Mouse (Mus musculus): Measurements from ENCODE around the gene Ccnb1ip1. TPM values are rescaled to one million over a fixed set of nuclear protein-coding genes. Genes with fewer than 3 reads are reported as not detected.

The Ccnb1ip1 gene
- total RNA-seq, 1 experiment from 2014 or later: not detected

- ATAC-seq (replicated peaks; ENCODE audit: insufficient number of reproducible peaks, low FRiP score, low TSS enrichment, poor library complexity, severe bottlenecking): no peak
Measured at GRCm38 (mm10) chr14:50788157-50788556, 19.4 kb downstream of the Ccnb1ip1 start.

- ATAC-seq (replicated peaks; ENCODE audit: insufficient number of reproducible peaks, low FRiP score, low TSS enrichment, poor library complexity, severe bottlenecking): peak; percentile 98
Measured at GRCm38 (mm10) chr14:50785251-50785637, 22.3 kb downstream of the Ccnb1ip1 start, which contains the start of gene Ttc5. TSS of gene Ttc5 (minus strand) at chr14:50785519.

DNA sequence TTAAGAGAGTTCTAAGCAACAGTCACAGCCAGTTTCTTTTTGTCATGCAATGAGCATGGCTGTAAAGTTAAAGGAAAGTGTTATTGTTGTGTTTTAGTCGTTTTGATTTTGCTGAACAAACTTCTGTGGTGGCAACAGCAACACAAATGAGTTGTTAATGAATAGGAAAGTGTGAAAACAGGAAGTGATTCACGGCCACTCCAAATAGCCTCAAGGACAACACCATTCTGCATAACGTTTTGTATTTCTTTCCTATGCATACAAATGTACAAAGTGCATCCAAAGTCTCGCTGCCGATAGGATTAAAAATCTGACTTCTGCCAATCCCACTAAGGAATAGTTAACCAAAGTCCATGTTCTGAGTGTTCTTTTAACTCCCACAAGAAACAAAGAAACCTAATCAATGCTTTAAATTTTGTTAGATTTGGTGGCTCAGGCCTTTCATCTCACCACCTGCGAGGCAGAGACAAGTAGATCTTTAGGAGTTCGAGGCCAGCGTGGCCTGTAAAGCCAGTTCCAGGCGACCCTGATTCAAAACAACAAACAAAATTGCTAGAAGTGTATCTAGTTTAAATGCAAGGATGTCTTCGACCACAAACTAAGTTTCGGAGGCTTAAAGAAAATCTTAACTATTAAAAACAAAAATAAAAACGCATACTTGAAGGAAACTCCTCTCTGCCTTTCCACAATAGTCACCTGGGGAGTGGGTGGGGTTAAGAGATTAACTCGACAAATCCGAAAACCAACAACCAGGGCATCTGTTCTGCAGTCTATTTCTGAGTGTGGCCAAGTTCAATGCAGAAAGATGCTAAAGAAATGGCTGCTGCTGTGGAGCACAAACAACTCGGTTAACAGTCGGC lies 22.9 kb downstream of the Ccnb1ip1 start:
- ATAC-seq (replicated peaks; ENCODE audit: insufficient number of reproducible peaks, low FRiP score, low TSS enrichment, poor library complexity, severe bottlenecking): no peak

DNA sequence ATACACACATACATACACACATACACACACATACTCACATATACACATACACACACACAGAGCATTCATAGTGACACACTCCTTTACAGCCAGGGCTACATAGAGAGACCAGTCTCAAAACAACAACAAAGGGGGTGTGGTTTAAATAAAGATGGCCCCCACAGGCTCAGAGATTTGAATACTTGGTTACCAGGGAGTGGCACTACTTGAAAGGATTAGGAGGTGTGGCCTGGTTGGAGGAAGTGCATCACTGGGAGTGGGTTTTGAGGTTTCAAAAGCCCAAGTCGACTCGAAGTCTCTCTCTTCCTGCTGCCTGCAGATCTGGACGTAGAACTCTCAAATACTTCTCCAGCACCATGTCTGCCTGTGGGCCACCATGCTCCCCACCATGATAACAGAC lies 25.4 kb downstream of the Ccnb1ip1 start:
- ATAC-seq (replicated peaks; ENCODE audit: insufficient number of reproducible peaks, low FRiP score, low TSS enrichment, poor library complexity, severe bottlenecking): no peak

DNA sequence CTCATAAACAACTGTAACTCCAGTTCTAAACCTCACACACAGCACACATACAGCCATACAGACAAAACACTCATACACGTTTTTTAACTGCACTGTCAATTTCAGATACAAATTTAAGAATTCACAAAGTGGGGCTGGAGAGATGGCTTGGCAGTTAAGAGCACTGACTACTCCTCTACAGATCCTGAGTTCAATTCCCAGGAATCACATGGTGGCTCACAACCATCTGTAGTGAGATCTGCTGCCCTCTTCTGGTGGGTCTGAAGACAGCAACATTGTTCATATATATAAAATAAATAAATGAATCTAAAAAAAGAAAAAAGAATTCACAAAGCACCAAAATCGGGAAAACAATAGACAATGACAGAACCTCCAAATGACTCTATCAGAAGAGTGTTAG lies 36.2 kb downstream of the Ccnb1ip1 start:
- no peak for ATAC-seq (replicated peaks; ENCODE audit: insufficient number of reproducible peaks, low FRiP score, low TSS enrichment, poor library complexity, severe bottlenecking)

- ATAC-seq (replicated peaks; ENCODE audit: insufficient number of reproducible peaks, low FRiP score, low TSS enrichment, poor library complexity, severe bottlenecking): no peak
Measured at GRCm38 (mm10) chr14:50765736-50766135, 41.8 kb downstream of the Ccnb1ip1 start.

GRCm38 (mm10) chr14:50758416-50759085 lies 49.0 kb downstream of the Ccnb1ip1 start:
- no peak for ATAC-seq (replicated peaks; ENCODE audit: insufficient number of reproducible peaks, low FRiP score, low TSS enrichment, poor library complexity, severe bottlenecking)

DNA sequence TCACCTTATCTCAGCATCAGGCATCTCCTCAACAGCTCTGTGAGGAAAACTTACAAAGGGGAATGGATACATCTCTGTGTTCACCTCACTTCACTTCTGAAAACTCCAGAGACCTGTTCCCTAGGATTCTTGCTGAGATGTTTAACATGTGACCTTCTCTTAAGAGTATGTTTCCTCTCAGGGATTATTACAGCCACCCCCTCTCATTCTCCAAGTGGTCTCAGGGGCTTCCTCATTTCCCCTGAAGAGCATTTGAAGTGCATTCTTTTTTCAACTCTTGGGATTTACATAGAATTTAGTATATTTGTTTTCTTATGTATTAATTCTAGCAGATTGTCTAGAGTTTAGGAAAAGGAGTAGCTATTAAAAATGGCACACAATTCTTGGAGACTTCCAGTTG lies 62.5 kb downstream of the Ccnb1ip1 start, which contains the start of gene Olfr749:
Gene Olfr749 (minus strand): TSS at position 101 of the 400 bp plus-strand sequence.
- ATAC-seq (replicated peaks; ENCODE audit: insufficient number of reproducible peaks, low FRiP score, low TSS enrichment, poor library complexity, severe bottlenecking): no peak

DNA sequence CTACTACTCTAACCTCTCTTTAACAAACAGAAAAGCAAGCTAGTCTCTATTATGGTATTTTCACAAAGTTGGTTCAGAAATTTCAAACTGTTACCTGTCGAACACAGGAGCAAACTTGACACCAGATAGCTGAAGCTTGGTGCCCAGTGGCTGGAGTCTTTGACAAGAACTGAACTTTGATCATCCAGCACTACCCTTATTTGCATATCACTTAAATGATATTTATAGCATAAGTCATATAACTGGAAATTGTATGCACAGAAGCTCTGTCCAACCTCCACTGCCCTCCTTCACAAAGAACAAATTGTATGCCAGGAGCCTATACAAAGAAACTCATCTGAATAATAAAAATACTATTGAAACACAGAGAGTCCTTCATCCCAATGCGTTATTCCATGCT lies 65.9 kb downstream of the Ccnb1ip1 start:
- no peak for ATAC-seq (replicated peaks; ENCODE audit: insufficient number of reproducible peaks, low FRiP score, low TSS enrichment, poor library complexity, severe bottlenecking)

GRCm38 (mm10) chr14:50740334-50740733 lies 67.2 kb downstream of the Ccnb1ip1 start:
- no peak for ATAC-seq (replicated peaks; ENCODE audit: insufficient number of reproducible peaks, low FRiP score, low TSS enrichment, poor library complexity, severe bottlenecking)

Other genes with a start within 250 kb of the Ccnb1ip1 start
- gene Olfr744, start 192.9 kb downstream of the Ccnb1ip1 start, total RNA-seq (2017): not detected in 3 replicates
- gene Olfr745, start 168.3 kb downstream of the Ccnb1ip1 start, total RNA-seq (2017): not detected in 3 replicates
- not detected in 3 replicates for gene Olfr746, start 160.6 kb downstream of the Ccnb1ip1 start, total RNA-seq (2017)
- gene Olfr747, start 114.5 kb downstream of the Ccnb1ip1 start, total RNA-seq (2017): not detected in 3 replicates
- gene Olfr748, start 100.4 kb downstream of the Ccnb1ip1 start, total RNA-seq (2017): not detected in 3 replicates
- not detected in 3 replicates for gene Olfr749, start 62.6 kb downstream of the Ccnb1ip1 start, total RNA-seq (2017)
- 55.8 to 70.2 TPM (median 65.8 TPM) in 3 replicates for gene Ttc5, start 22.2 kb downstream of the Ccnb1ip1 start, total RNA-seq (2017)
- 85.4 to 96.9 TPM (median 86.6 TPM) in 3 replicates for gene Parp2, start 109 bp upstream of the Ccnb1ip1 start, total RNA-seq (2017)
- 60.9 to 144 TPM (median 125 TPM) in 3 replicates for gene Tep1, start 62.8 kb upstream of the Ccnb1ip1 start, total RNA-seq (2017)
- gene Klhl33, start 89.8 kb upstream of the Ccnb1ip1 start, total RNA-seq (2017): not detected in 3 replicates
- 51.7 to 66.4 TPM (median 58.2 TPM) in 3 replicates for gene Osgep, start 117.2 kb upstream of the Ccnb1ip1 start, total RNA-seq (2017)
- 8.5 to 22.9 TPM (median 11.7 TPM) in 3 replicates for gene Apex1, start 117.2 kb upstream of the Ccnb1ip1 start, total RNA-seq (2017)
- gene Pip4p1, start 123.1 kb upstream of the Ccnb1ip1 start, total RNA-seq (2017): 34.7 to 50.0 TPM (median 44.9 TPM) in 3 replicates
- gene Pnp, start 123.3 kb upstream of the Ccnb1ip1 start, total RNA-seq (2017): 61.9 to 69.4 TPM (median 68.2 TPM) in 3 replicates
- gene Gm49342, start 136.8 kb upstream of the Ccnb1ip1 start, total RNA-seq (2017): 8.7 to 29.0 TPM (median 10.8 TPM) in 3 replicates
- 1.9 to 3.0 TPM (median 1.9 TPM) in 3 replicates for gene Pnp2, start 148.3 kb upstream of the Ccnb1ip1 start, total RNA-seq (2017)
- gene Rnase10, start 200.0 kb upstream of the Ccnb1ip1 start, total RNA-seq (2017): not detected in 3 replicates
- not detected in 3 replicates for gene Rnase9, start 234.1 kb upstream of the Ccnb1ip1 start, total RNA-seq (2017)
- gene Rnase11, start 242.4 kb upstream of the Ccnb1ip1 start, total RNA-seq (2017): not detected in 3 replicates
- gene Rnase12, start 249.9 kb upstream of the Ccnb1ip1 start, total RNA-seq (2017): 1.1 TPM in 1 of 3 replicates, not detected in the others